Mouse (Mus musculus): ENCODE measurements at regions not wholly inside any gene's neighbourhood (a gene's known extent, or its start where the extent isn't known, plus 50 kb on each side); places are given as distances from the start of the nearest gene placed in this dataset.
"Not testable (repeated sequence)": the region's sequence is repeated elsewhere in the genome, so short reads cannot be mapped to it uniquely, and the experiment has no call there.

GRCm38 (mm10) chr7:111869337-111869736 is 89.6 kb upstream of the Galnt18 start:
- Histone ChIP-seq H3K36me3 (ENCODE audit: control insufficient read depth, insufficient read depth, low read length) (no peaks in the 10 kb centered on the region), H3K4me3 (ENCODE audit: low read depth, low read length) (no peak overlapping the region), H3K27me3 (ENCODE audit: control insufficient read depth, insufficient read depth, low read length) (no peaks in the 10 kb centered on the region), H3K27ac (ENCODE audit: low read length) (no peak overlapping the region), H3K9me3 (ENCODE audit: control insufficient read depth, low read depth, low read length) (no peaks in the 10 kb centered on the region), H3K9ac (replicated peaks; ENCODE audit: low read depth, low read length) (no peak overlapping the region), H3K4me2 (replicated peaks; ENCODE audit: low read depth, low read length) (no peak overlapping the region), H3K4me1 (ENCODE audit: control insufficient read depth, insufficient read depth, low read length) (no peaks in the 10 kb centered on the region)
- ATAC-seq (ENCODE audit: insufficient number of reproducible peaks, insufficient read depth, low FRiP score, low read depth): no peak
- WGBS: 89% methylated on average over 6 of the region's 6 CpGs

- 54% methylated on average over 8 of the region's 8 CpGs for WGBS
- Histone ChIP-seq H3K27me3 (ENCODE audit: control insufficient read depth, insufficient read depth, low read length) (no peaks in the 10 kb centered on the region), H3K4me2 (replicated peaks; ENCODE audit: low read depth, low read length) (no peak overlapping the region), H3K4me3 (ENCODE audit: low read depth, low read length) (no peak overlapping the region), H3K27ac (ENCODE audit: low read length) (no peak overlapping the region), H3K36me3 (ENCODE audit: control insufficient read depth, insufficient read depth, low read length) (no peaks in the 10 kb centered on the region), H3K4me1 (ENCODE audit: control insufficient read depth, insufficient read depth, low read length) (peaks cover 6% of the 10 kb centered on the region; the same call in 1 of the 2 replicates), H3K9me3 (ENCODE audit: control insufficient read depth, low read depth, low read length) (no peaks in the 10 kb centered on the region), H3K9ac (replicated peaks; ENCODE audit: low read depth, low read length) (no peak overlapping the region)
- ATAC-seq (ENCODE audit: insufficient number of reproducible peaks, insufficient read depth, low FRiP score, low read depth): no peak
Observed at GRCm38 (mm10) chr7:111863035-111863434, 83.3 kb upstream of the Galnt18 start.

- not testable (repeated sequence) for H3K27ac ChIP-seq (ENCODE audit: low read length); H3K4me2 ChIP-seq (replicated peaks; ENCODE audit: low read depth, low read length); H3K9ac ChIP-seq (replicated peaks; ENCODE audit: low read depth, low read length); H3K4me3 ChIP-seq (ENCODE audit: low read depth, low read length); H3K9me3 ChIP-seq (ENCODE audit: control insufficient read depth, low read depth, low read length); ATAC-seq (ENCODE audit: insufficient number of reproducible peaks, insufficient read depth, low FRiP score, low read depth); H3K4me1 ChIP-seq (ENCODE audit: control insufficient read depth, insufficient read depth, low read length); H3K27me3 ChIP-seq (ENCODE audit: control insufficient read depth, insufficient read depth, low read length); H3K36me3 ChIP-seq (ENCODE audit: control insufficient read depth, insufficient read depth, low read length)
- 86% methylated on average over 8 of the region's 8 CpGs for WGBS
Observed at GRCm38 (mm10) chr7:111858291-111858690, 78.5 kb upstream of the Galnt18 start.

- no peaks in the 10 kb centered on the region for H3K36me3 ChIP-seq (ENCODE audit: control insufficient read depth, insufficient read depth, low read length)
- H3K9me3 ChIP-seq (ENCODE audit: control insufficient read depth, low read depth, low read length): no peaks in the 10 kb centered on the region
- no peak overlapping the region for H3K27ac ChIP-seq (ENCODE audit: low read length)
- no peak for ATAC-seq (ENCODE audit: insufficient number of reproducible peaks, insufficient read depth, low FRiP score, low read depth)
- H3K9ac ChIP-seq (replicated peaks; ENCODE audit: low read depth, low read length): no peak overlapping the region
- H3K4me3 ChIP-seq (ENCODE audit: low read depth, low read length): no peak overlapping the region
- H3K27me3 ChIP-seq (ENCODE audit: control insufficient read depth, insufficient read depth, low read length): no peaks in the 10 kb centered on the region
- H3K4me1 ChIP-seq (ENCODE audit: control insufficient read depth, insufficient read depth, low read length): no peaks in the 10 kb centered on the region
- no peak overlapping the region for H3K4me2 ChIP-seq (replicated peaks; ENCODE audit: low read depth, low read length)
- WGBS: 58% methylated on average over 5 of the region's 5 CpGs
Observed at GRCm38 (mm10) chr7:111856977-111857376, 77.2 kb upstream of the Galnt18 start.

- no peak overlapping the region for H3K27ac ChIP-seq (ENCODE audit: low read length)
- no peak overlapping the region for H3K4me2 ChIP-seq (replicated peaks; ENCODE audit: low read depth, low read length)
- H3K36me3 ChIP-seq (ENCODE audit: control insufficient read depth, insufficient read depth, low read length): no peaks in the 10 kb centered on the region
- 51% methylated on average over 3 of the region's 3 CpGs for WGBS
- ATAC-seq (ENCODE audit: insufficient number of reproducible peaks, insufficient read depth, low FRiP score, low read depth): no peak
- no peak overlapping the region for H3K4me3 ChIP-seq (ENCODE audit: low read depth, low read length)
- H3K9ac ChIP-seq (replicated peaks; ENCODE audit: low read depth, low read length): no peak overlapping the region
- no peaks in the 10 kb centered on the region for H3K9me3 ChIP-seq (ENCODE audit: control insufficient read depth, low read depth, low read length)
- no peaks in the 10 kb centered on the region for H3K27me3 ChIP-seq (ENCODE audit: control insufficient read depth, insufficient read depth, low read length)
- H3K4me1 ChIP-seq (ENCODE audit: control insufficient read depth, insufficient read depth, low read length): no peaks in the 10 kb centered on the region
Observed at GRCm38 (mm10) chr7:111855309-111855708, 75.5 kb upstream of the Galnt18 start.

- Histone ChIP-seq H3K36me3 (ENCODE audit: control insufficient read depth, insufficient read depth, low read length) (no peaks in the 10 kb centered on the region), H3K4me1 (ENCODE audit: control insufficient read depth, insufficient read depth, low read length) (no peaks in the 10 kb centered on the region), H3K4me2 (replicated peaks; ENCODE audit: low read depth, low read length) (no peak overlapping the region), H3K27me3 (ENCODE audit: control insufficient read depth, insufficient read depth, low read length) (no peaks in the 10 kb centered on the region), H3K27ac (ENCODE audit: low read length) (no peak overlapping the region), H3K9ac (replicated peaks; ENCODE audit: low read depth, low read length) (no peak overlapping the region), H3K4me3 (ENCODE audit: low read depth, low read length) (no peak overlapping the region), H3K9me3 (ENCODE audit: control insufficient read depth, low read depth, low read length) (no peaks in the 10 kb centered on the region)
- 68% methylated on average over 1 of the region's 1 CpGs for WGBS
- no peak for ATAC-seq (ENCODE audit: insufficient number of reproducible peaks, insufficient read depth, low FRiP score, low read depth)
Observed at GRCm38 (mm10) chr7:111846417-111846816, 66.6 kb upstream of the Galnt18 start.

GRCm38 (mm10) chr7:111843715-111844114 is 63.9 kb upstream of the Galnt18 start:
- Histone ChIP-seq H3K4me3 (ENCODE audit: low read depth, low read length) (no peak overlapping the region), H3K9me3 (ENCODE audit: control insufficient read depth, low read depth, low read length) (no peaks in the 10 kb centered on the region), H3K36me3 (ENCODE audit: control insufficient read depth, insufficient read depth, low read length) (no peaks in the 10 kb centered on the region), H3K27ac (ENCODE audit: low read length) (no peak overlapping the region), H3K27me3 (ENCODE audit: control insufficient read depth, insufficient read depth, low read length) (no peaks in the 10 kb centered on the region), H3K9ac (replicated peaks; ENCODE audit: low read depth, low read length) (no peak overlapping the region), H3K4me2 (replicated peaks; ENCODE audit: low read depth, low read length) (no peak overlapping the region), H3K4me1 (ENCODE audit: control insufficient read depth, insufficient read depth, low read length) (no peaks in the 10 kb centered on the region)
- no peak for ATAC-seq (ENCODE audit: insufficient number of reproducible peaks, insufficient read depth, low FRiP score, low read depth)
- 78% methylated on average over 4 of the region's 4 CpGs for WGBS

- no peaks in the 10 kb centered on the region for H3K27me3 ChIP-seq (ENCODE audit: control insufficient read depth, insufficient read depth, low read length)
- H3K4me2 ChIP-seq (replicated peaks; ENCODE audit: low read depth, low read length): no peak overlapping the region
- H3K36me3 ChIP-seq (ENCODE audit: control insufficient read depth, insufficient read depth, low read length): no peaks in the 10 kb centered on the region
- 76% methylated on average over 1 of the region's 1 CpGs for WGBS
- H3K27ac ChIP-seq (ENCODE audit: low read length): no peak overlapping the region
- no peaks in the 10 kb centered on the region for H3K4me1 ChIP-seq (ENCODE audit: control insufficient read depth, insufficient read depth, low read length)
- ATAC-seq (ENCODE audit: insufficient number of reproducible peaks, insufficient read depth, low FRiP score, low read depth): no peak
- H3K9ac ChIP-seq (replicated peaks; ENCODE audit: low read depth, low read length): no peak overlapping the region
- H3K4me3 ChIP-seq (ENCODE audit: low read depth, low read length): no peak overlapping the region
- no peaks in the 10 kb centered on the region for H3K9me3 ChIP-seq (ENCODE audit: control insufficient read depth, low read depth, low read length)
Observed at GRCm38 (mm10) chr7:111840826-111841225, 61.0 kb upstream of the Galnt18 start.

- Histone ChIP-seq H3K27me3 (ENCODE audit: control insufficient read depth, insufficient read depth, low read length) (no peaks in the 10 kb centered on the region), H3K4me3 (ENCODE audit: low read depth, low read length) (no peak overlapping the region), H3K4me1 (ENCODE audit: control insufficient read depth, insufficient read depth, low read length) (no peaks in the 10 kb centered on the region), H3K4me2 (replicated peaks; ENCODE audit: low read depth, low read length) (no peak overlapping the region), H3K9me3 (ENCODE audit: control insufficient read depth, low read depth, low read length) (no peaks in the 10 kb centered on the region), H3K36me3 (ENCODE audit: control insufficient read depth, insufficient read depth, low read length) (no peaks in the 10 kb centered on the region), H3K27ac (ENCODE audit: low read length) (no peak overlapping the region), H3K9ac (replicated peaks; ENCODE audit: low read depth, low read length) (no peak overlapping the region)
- ATAC-seq (ENCODE audit: insufficient number of reproducible peaks, insufficient read depth, low FRiP score, low read depth): no peak
- 86% methylated on average over 3 of the region's 3 CpGs for WGBS
Observed at GRCm38 (mm10) chr7:111838162-111838561, 58.4 kb upstream of the Galnt18 start.

All from stomach, embryonic 14.5 days (tissue).